Mouse (Mus musculus) hindbrain, embryonic 16.5 days (tissue): ENCODE data around the gene Chek1. TPM values are rescaled to one million over a fixed set of nuclear protein-coding genes. Genes with fewer than 3 reads are reported as not detected.

Experiments
- ATAC-seq: fragments of 200-750 bp; cut with Nextera tagmentation; 2 replicates; pipeline ENCODE4 v1.8.0; 2017; ENCODE audit warnings: moderate TSS enrichment, moderate library complexity
- H3K27ac ChIP-seq: fragments of 300-500 bp; sonication (generic); 2 replicates; pipeline ENCODE4 v1.5.1; 2014; ENCODE audit warnings: low read depth, mild to moderate bottlenecking, control low read depth, low read length, moderate library complexity
- H3K27me3 ChIP-seq: fragments of 300-500 bp; sonication (generic); replicated peaks from 2 replicates; pipeline ENCODE4 v1.6.1; 2014; ENCODE audit warnings: low read length; ENCODE audit not compliant: control insufficient read depth, insufficient read depth
- H3K36me3 ChIP-seq: fragments of 300-500 bp; sonication (generic); 2 replicates; pipeline ENCODE4 v1.6.1; 2014; ENCODE audit warnings: mild to moderate bottlenecking, low read length, moderate library complexity, mixed read lengths; ENCODE audit not compliant: control insufficient read depth, insufficient read depth
- H3K4me1 ChIP-seq: fragments of 300-500 bp; sonication (generic); 2 replicates; pipeline ENCODE4 v1.6.1; 2014; ENCODE audit warnings: low read depth, low read length; ENCODE audit not compliant: control insufficient read depth, insufficient read depth
- H3K4me2 ChIP-seq: fragments of 300-500 bp; sonication (generic); 2 replicates; pipeline ENCODE4 v1.6.1; 2014; ENCODE audit warnings: mild to moderate bottlenecking, low read length, control low read depth, moderate library complexity
- H3K4me3 ChIP-seq: fragments of 300-500 bp; sonication (generic); 2 replicates; pipeline ENCODE4 v1.5.1; 2014; ENCODE audit warnings: mild to moderate bottlenecking, low read length, control low read depth, moderate library complexity
- H3K9ac ChIP-seq: fragments of 300-500 bp; sonication (generic); 2 replicates; pipeline ENCODE4 v1.6.1; 2014; ENCODE audit warnings: low read depth, mild to moderate bottlenecking, control low read depth, low read length, moderate library complexity
- H3K9me3 ChIP-seq: fragments of 300-500 bp; sonication (generic); 2 replicates; pipeline ENCODE4 v1.6.1; 2014; ENCODE audit warnings: mild to moderate bottlenecking, low read length, moderate library complexity; ENCODE audit not compliant: control insufficient read depth
- WGBS: fragments of 180-500 bp; shearing (Covaris S2); extraction: QIAGEN DNeasy Blood & Tissue Kit; methylation state at CpG from one replicate; pipeline ENCODE4 v1.1.7; 2014; 5-methylcytosine and 5-hydroxymethylcytosine counted together
- polyA plus RNA-seq: library from polyadenylated mRNA; unstranded; fragments of >200 nt; fragmentation: Nextera tagmentation; extraction: Ambion mirVana; gene quantifications from 2 replicates; pipeline ENCODE4 v1.2.1, GENCODE M21; 2015

The Chek1 gene
- polyA plus RNA-seq, 1 experiment from 2014 or later: 8.9 TPM

DNA sequence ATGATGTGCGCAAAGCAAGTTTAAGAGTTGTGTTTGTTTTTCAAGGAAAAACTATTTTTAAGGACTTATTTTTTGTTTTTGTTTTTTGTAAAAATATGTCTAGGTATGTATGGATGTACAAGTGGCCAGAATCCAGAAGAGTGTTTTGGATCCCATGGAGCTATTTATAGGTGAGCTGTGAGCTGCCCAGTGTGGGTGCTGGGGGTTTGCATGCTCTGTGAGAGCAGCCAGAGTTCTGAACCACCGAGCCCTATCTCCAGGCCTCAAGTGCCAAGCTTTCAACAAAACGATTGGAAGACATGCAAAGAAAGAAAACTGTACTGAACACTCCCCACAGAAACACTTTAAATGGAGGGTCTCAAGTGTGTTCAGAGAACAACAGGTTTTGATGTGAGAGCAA is 20.9 kb downstream of the Chek1 start:
- 84% methylated on average over 3 of the region's 3 CpGs for WGBS
- Histone ChIP-seq H3K27ac (no peak overlapping the region), H3K4me1 (no peaks in the 10 kb centered on the region), H3K36me3 (no peaks in the 10 kb centered on the region), H3K4me3 (no peak overlapping the region), H3K9me3 (no peaks in the 10 kb centered on the region), H3K4me2 (no peak overlapping the region), H3K27me3 (no peaks in the 10 kb centered on the region), H3K9ac (no peak overlapping the region)
- no peak for ATAC-seq

DNA sequence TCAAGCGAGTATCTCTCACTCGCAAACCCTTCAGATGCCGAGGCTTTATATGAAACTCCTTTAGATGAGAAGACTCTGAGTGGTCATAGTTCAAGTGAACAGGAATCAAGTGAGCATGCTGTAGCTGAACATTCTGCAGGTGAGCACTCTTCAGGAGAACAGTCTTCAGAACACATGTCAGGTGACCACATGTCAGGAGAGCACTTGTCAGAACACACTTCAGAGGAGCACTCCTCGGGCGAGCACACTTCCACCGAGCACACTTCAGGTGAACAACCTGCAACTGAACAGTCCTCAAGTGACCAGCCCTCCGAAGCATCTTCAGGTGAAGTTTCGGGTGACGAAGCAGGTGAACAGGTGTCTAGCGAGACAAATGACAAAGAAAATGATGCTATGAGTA is 32.6 kb downstream of the Chek1 start:
- no peak overlapping the region for H3K27ac ChIP-seq
- no peak overlapping the region for H3K9ac ChIP-seq
- 95% methylated on average over 10 of the region's 10 CpGs for WGBS
- no peaks in the 10 kb centered on the region for H3K27me3 ChIP-seq
- H3K9me3 ChIP-seq: no peaks in the 10 kb centered on the region
- no peak for ATAC-seq
- no peak overlapping the region for H3K4me3 ChIP-seq
- H3K4me1 ChIP-seq: no peaks in the 10 kb centered on the region
- no peak overlapping the region for H3K4me2 ChIP-seq
- no peaks in the 10 kb centered on the region for H3K36me3 ChIP-seq

GRCm38 (mm10) chr9:36692920-36693319 is 33.9 kb downstream of the Chek1 start, which contains the start of gene Acrv1:
Gene Acrv1, plus strand, starts transcription at chr9:36693220.
- Histone ChIP-seq H3K9me3 (no peaks in the 10 kb centered on the region), H3K4me3 (no peak within 1 kb of the TSS)
- 76% methylated on average over 1 of the region's 1 CpGs for WGBS

GRCm38 (mm10) chr9:36687329-36687728 is 39.5 kb downstream of the Chek1 start:
- Histone ChIP-seq H3K4me1 (no peaks in the 10 kb centered on the region), H3K9me3 (no peaks in the 10 kb centered on the region), H3K9ac (no peak overlapping the region), H3K27ac (no peak overlapping the region), H3K4me3 (no peak overlapping the region), H3K27me3 (no peaks in the 10 kb centered on the region), H3K36me3 (no peaks in the 10 kb centered on the region), H3K4me2 (no peak overlapping the region)
- ATAC-seq: no peak

More at GRCm38 (mm10) chr9:36692920-36693319, 33.9 kb downstream of the Chek1 start, which contains the start of gene Acrv1:
- no peak for ATAC-seq
- Histone ChIP-seq H3K36me3 (no peaks in the 10 kb centered on the region), H3K4me2 (no peak within 1 kb of the TSS), H3K27me3 (no peaks in the 10 kb centered on the region), H3K27ac (no peak within 1 kb of the TSS), H3K9ac (no peak within 1 kb of the TSS), H3K4me1 (no peaks in the 10 kb centered on the region)

- no peak overlapping the region for H3K27ac ChIP-seq
- no peak for ATAC-seq
- H3K27me3 ChIP-seq: no peaks in the 10 kb centered on the region
- H3K4me2 ChIP-seq: no peak overlapping the region
- no peaks in the 10 kb centered on the region for H3K4me1 ChIP-seq
- no peaks in the 10 kb centered on the region for H3K36me3 ChIP-seq
- WGBS: 84% methylated on average over 2 of the region's 2 CpGs
- H3K9ac ChIP-seq: no peak overlapping the region
- no peaks in the 10 kb centered on the region for H3K9me3 ChIP-seq
- H3K4me3 ChIP-seq: no peak overlapping the region
These were observed 45.4 kb downstream of the Chek1 start for GRCm38 (mm10) chr9:36681424-36681823.

Other genes starting within 250 kb of the Chek1 start
- not detected in 2 replicates for gene Gm5615, start 185.1 kb downstream of the Chek1 start, polyA plus RNA-seq
- not detected in 2 replicates for gene Gm17689, start 144.4 kb downstream of the Chek1 start, polyA plus RNA-seq
- gene A630095E13Rik, start 83.7 kb downstream of the Chek1 start, polyA plus RNA-seq: not detected in 2 replicates
- gene Acrv1, start 33.8 kb downstream of the Chek1 start, polyA plus RNA-seq: not detected in 2 replicates
- gene Stt3a, start 40.6 kb upstream of the Chek1 start, polyA plus RNA-seq: 86.5 and 95.3 TPM in 2 replicates
- 125 and 128 TPM in 2 replicates for gene Ei24, start 70.3 kb upstream of the Chek1 start, polyA plus RNA-seq
- gene Fez1, start 94.8 kb upstream of the Chek1 start, polyA plus RNA-seq: 552 and 573 TPM in 2 replicates